Mouse (Mus musculus): ENCODE data around the gene Spryd3.

The Spryd3 gene

DNA sequence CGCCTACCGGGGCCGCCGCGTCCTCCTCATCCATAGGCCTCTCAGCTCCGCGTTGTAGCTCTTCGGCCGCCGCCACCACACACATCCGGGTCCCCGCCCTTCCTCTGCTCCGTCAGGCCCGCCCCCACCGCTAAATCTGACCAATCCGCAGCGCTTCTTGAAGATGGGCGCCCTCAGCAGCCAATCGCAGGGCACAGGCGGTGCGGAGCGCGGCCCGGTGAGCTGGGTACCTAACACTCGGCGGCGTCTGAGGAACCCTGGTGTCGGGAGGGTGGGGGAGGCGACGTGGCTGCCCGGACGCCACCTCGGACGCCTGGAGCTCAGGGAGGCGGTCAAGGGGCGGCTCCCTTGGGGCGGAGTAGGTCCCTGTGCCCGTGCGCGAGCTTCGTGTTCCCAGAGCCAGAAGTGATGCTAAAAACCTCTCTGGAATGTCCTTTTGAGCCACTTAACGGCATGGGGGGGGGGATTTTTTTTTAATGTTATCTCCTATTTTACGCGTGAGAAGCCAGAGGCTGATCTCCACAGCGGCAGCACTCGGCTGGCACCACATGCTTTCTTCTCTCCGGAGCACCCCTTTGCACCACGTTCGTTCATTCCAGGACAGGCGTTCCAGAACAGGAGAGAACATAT lies at the start of gene Spryd3:
Spryd3 (minus strand) TSS at position 106 of the 630 bp plus-strand sequence.
- peaks cover 3% of the 10 kb centered on the region for H3K36me3 ChIP-seq (ENCODE audit: control insufficient read depth, insufficient read depth, low read length, poor library complexity, severe bottlenecking)
- no peaks in the 10 kb centered on the region for H3K27me3 ChIP-seq (ENCODE audit: control insufficient read depth, insufficient read depth, low read length, poor library complexity, severe bottlenecking)
- peak; percentile 97 for DNase-seq (ENCODE audit: low read depth, low spot score)

DNA sequence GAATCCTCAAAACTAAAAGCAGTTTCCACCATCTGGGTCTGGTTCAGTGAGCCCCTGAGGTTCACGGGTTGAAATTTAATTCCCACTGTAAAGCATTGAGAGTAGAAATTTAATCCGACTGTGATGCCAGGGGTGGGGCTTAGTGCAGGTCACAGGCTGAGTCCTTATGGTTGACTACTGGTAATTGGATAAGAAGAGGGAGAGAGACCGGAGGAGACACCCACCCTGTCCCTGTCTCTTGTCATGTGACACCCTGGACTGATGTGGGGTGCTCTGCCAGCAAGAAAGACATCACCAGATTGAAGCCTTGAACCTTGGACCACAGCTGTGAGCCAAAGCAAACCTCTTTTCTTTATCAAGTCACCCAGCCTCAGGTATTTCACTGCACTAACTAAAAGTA lies 47.0 kb upstream of the Spryd3 start:
- DNase-seq (ENCODE audit: low read depth, low spot score): no peak
- H3K36me3 ChIP-seq (ENCODE audit: control insufficient read depth, insufficient read depth, low read length, poor library complexity, severe bottlenecking): peaks cover 2% of the 10 kb centered on the region; the same call in 1 of the 2 replicates
- H3K27me3 ChIP-seq (ENCODE audit: control insufficient read depth, insufficient read depth, low read length, poor library complexity, severe bottlenecking): no peaks in the 10 kb centered on the region

DNA sequence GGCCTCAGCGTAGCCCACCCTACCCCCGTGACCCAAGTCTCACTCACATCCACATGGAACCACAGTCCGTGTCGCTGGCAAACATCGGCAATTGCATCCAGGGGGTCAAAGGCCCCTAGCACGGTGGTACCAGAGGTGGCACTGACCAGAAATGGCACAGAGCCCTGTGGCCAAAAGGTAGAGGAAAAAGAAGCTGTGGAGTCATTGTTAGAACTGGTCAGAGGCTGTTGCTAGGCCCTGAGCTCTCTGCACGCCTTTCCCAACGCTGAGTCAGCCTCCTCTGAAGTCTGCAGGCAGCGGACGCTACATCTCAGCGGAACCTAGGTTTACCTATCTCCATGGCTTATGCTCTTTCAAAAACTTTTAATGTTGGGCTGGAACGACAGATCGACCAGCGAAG lies 43.9 kb upstream of the Spryd3 start:
- H3K27me3 ChIP-seq (ENCODE audit: control insufficient read depth, insufficient read depth, low read length, poor library complexity, severe bottlenecking): no peaks in the 10 kb centered on the region
- H3K36me3 ChIP-seq (ENCODE audit: control insufficient read depth, insufficient read depth, low read length, poor library complexity, severe bottlenecking): no peaks in the 10 kb centered on the region
- no peak for DNase-seq (ENCODE audit: low read depth, low spot score)

DNA sequence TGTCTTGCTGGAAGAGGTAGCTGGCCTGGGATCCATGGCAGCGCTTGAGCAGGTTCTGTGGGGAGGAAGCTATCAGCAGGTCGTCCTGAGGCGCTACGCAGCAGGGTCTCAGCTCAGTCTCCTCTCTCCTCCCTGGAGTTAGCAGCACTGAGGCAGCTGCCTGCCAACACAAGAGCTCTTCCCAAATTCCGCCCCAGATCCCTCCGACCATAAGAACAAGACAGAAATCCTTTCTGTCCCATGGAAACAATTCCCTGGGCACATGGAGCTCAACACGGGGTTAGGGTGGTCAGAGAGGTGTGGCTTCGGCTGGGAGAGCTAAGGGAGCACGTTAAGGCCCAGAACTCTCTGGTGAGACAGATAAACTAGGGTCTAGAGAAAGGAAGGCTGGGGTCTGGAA lies 43.1 kb upstream of the Spryd3 start:
- H3K36me3 ChIP-seq (ENCODE audit: control insufficient read depth, insufficient read depth, low read length, poor library complexity, severe bottlenecking): no peaks in the 10 kb centered on the region
- no peaks in the 10 kb centered on the region for H3K27me3 ChIP-seq (ENCODE audit: control insufficient read depth, insufficient read depth, low read length, poor library complexity, severe bottlenecking)
- DNase-seq (ENCODE audit: low read depth, low spot score): no peak

DNA sequence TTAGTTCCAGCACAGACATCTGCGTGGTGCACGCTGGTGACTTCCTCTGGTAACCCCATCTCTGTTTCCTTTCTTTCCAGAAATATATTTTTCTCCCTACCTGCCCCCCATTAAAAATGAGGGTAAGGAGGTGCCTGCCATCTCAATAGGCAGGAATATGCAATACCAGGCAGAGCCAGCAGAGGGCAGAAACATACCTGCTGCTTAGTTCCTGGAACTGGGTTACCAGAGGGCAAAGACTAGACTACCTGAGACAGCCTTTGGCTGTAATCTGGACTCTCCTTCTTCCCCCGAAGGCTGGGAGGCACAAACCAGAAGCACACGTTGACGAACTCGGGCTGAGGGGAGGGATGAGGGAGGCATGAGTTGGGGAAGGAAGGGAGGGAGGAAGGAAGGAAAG lies 42.2 kb upstream of the Spryd3 start:
- no peaks in the 10 kb centered on the region for H3K27me3 ChIP-seq (ENCODE audit: control insufficient read depth, insufficient read depth, low read length, poor library complexity, severe bottlenecking)
- DNase-seq (ENCODE audit: low read depth, low spot score): peak; percentile 90
- no peaks in the 10 kb centered on the region for H3K36me3 ChIP-seq (ENCODE audit: control insufficient read depth, insufficient read depth, low read length, poor library complexity, severe bottlenecking)

DNA sequence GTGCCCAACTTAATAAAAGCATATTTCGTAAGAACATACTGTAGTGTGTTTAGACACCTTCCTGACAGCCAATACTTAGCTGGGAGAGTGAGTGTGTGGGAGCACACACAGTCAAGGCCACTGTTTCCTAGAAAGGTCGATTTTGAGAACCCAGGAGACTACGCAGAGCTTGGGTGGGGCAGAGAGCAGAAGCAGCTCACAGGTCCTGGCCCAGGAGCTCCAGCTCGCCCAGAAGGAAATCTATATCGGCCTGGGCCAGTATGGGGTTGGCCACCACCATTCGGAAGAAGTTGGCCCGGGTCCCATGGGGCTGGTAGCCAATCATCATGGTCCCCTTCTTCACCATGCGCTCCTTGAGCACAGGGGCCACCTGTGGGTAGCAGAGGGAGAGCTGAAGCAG lies 41.4 kb upstream of the Spryd3 start:
- Histone ChIP-seq H3K36me3 (ENCODE audit: control insufficient read depth, insufficient read depth, low read length, poor library complexity, severe bottlenecking) (no peaks in the 10 kb centered on the region), H3K27me3 (ENCODE audit: control insufficient read depth, insufficient read depth, low read length, poor library complexity, severe bottlenecking) (no peaks in the 10 kb centered on the region)
- DNase-seq (ENCODE audit: low read depth, low spot score): no peak

DNA sequence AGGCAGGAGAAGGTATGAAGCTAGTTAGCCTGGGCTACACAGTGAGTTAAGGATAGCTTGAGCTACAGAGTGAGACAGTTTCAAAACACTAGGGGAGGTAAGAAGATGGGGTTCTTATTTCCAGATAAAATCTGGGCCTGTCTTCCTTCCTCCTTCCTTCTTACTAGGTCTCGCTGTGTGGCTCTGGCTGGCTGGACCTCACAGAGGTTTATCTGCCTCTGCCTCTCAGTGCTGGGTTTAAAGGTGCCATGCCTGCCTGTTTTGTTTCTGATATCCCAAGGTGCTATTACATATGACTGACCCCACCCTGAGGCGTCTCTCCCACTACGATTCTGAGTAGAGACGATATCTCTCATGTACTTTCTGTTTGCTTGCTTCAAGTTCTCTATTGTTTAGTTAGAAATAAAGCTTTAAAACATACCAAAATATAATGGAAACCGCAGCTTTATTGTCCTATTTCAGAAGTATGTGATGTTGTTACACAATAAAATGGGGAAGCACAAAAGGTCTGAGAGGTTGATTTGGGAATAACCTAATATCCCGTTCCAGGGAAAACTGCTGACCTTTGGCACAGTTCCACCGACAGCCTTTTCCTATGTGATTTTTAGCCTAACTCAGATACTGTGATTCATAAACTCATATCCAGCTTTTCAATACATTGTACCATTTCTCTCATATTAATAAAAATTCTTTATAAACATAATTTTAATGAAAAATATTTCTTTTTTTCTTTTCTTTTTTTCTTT lies 40.7 kb upstream of the Spryd3 start:
- H3K36me3 ChIP-seq (ENCODE audit: control insufficient read depth, insufficient read depth, low read length, poor library complexity, severe bottlenecking): no peaks in the 10 kb centered on the region
- no peaks in the 10 kb centered on the region for H3K27me3 ChIP-seq (ENCODE audit: control insufficient read depth, insufficient read depth, low read length, poor library complexity, severe bottlenecking)
- DNase-seq (ENCODE audit: low read depth, low spot score): no peak

DNA sequence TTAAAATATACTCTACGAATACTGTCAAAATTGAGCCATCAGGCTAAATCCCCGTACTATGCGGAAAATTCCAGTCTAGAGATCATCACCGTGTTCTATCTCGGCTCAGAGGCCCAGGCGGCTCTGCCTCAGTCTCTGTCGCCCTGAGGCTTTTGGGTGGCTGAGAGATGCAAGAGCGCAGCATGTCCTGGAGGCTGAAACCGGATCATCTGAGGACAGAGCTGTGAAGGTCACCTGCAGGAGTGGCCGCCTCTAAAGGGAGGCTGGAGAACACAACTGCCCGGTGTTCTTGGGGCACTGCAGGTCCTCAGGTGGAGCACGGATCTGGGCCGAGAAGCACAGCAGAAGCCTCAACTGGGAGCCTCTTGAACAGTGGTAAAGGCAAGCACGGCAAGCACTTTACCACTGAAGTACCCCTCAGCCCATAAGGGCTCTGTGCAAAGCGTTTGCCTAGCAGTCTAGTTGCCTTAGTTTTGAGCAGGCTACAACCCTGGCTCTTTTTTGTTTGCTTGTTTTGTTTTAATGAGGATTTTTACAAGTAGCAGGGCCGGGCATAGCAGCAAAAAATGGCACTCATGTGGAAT lies 39.8 kb upstream of the Spryd3 start:
- DNase-seq (ENCODE audit: low read depth, low spot score): no peak
- Histone ChIP-seq H3K36me3 (ENCODE audit: control insufficient read depth, insufficient read depth, low read length, poor library complexity, severe bottlenecking) (no peaks in the 10 kb centered on the region), H3K27me3 (ENCODE audit: control insufficient read depth, insufficient read depth, low read length, poor library complexity, severe bottlenecking) (no peaks in the 10 kb centered on the region)

DNA sequence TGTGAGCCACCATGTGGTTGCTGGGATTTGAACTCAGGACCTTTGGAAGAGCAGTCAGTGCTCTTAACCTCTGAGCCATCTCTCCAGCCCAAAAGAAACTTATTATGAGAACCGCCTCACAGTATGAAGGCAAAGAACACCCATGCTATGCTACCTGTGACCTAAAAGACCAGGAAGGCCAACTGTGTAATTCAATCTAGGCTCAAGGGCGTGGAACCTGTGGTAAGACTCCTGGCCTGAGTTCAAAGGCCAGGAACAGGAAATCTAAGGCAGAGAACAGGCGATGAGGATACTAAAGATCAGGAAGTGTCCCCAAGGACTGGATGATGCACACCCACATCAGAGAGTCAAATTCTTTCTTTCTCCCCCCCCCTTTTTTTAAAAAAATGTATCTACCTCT lies 37.5 kb upstream of the Spryd3 start:
- DNase-seq (ENCODE audit: low read depth, low spot score): no peak
- no peaks in the 10 kb centered on the region for H3K36me3 ChIP-seq (ENCODE audit: control insufficient read depth, insufficient read depth, low read length, poor library complexity, severe bottlenecking)
- H3K27me3 ChIP-seq (ENCODE audit: control insufficient read depth, insufficient read depth, low read length, poor library complexity, severe bottlenecking): no peaks in the 10 kb centered on the region

DNA sequence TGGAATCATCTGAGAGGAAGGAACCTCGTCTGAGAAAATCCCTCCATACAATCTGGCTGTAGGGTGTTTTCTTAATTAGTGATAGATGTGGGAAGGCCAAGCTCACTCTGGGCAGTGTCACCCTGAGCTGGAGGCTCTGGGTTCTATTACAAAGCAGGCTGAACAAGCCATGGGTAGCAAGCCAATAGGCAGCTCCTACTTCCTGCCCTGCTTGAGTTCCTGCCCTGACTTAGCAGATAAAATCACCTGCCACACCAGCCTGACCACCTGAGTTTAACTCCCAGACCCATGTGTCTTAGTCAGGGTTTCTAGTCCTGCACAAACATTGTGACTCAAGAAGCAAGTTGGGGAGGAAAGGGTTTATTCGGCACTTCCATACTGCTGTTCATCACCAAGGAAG lies 33.0 kb upstream of the Spryd3 start:
- H3K36me3 ChIP-seq (ENCODE audit: control insufficient read depth, insufficient read depth, low read length, poor library complexity, severe bottlenecking): no peaks in the 10 kb centered on the region
- no peaks in the 10 kb centered on the region for H3K27me3 ChIP-seq (ENCODE audit: control insufficient read depth, insufficient read depth, low read length, poor library complexity, severe bottlenecking)
- DNase-seq (ENCODE audit: low read depth, low spot score): no peak

DNA sequence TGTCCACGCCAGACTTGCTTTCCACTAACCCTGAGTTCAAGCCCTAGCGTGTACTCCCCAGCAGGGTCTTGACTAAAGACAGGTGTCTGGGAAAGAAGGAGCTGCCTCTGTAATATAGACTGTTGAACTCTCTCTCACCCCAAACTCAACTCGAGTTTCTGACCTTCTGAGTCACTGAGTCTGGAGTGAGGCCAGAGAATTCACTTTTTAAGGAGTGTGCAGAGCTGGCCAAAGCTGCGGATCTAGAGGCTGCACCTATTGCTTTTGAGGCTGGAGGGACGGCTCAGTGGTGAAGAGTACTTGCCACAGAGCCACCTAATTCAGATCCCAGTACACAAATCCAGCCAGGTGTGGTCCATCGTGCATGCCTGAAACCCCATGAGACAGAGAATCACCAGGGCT lies 31.6 kb upstream of the Spryd3 start:
- no peaks in the 10 kb centered on the region for H3K27me3 ChIP-seq (ENCODE audit: control insufficient read depth, insufficient read depth, low read length, poor library complexity, severe bottlenecking)
- no peak for DNase-seq (ENCODE audit: low read depth, low spot score)
- no peaks in the 10 kb centered on the region for H3K36me3 ChIP-seq (ENCODE audit: control insufficient read depth, insufficient read depth, low read length, poor library complexity, severe bottlenecking)

DNA sequence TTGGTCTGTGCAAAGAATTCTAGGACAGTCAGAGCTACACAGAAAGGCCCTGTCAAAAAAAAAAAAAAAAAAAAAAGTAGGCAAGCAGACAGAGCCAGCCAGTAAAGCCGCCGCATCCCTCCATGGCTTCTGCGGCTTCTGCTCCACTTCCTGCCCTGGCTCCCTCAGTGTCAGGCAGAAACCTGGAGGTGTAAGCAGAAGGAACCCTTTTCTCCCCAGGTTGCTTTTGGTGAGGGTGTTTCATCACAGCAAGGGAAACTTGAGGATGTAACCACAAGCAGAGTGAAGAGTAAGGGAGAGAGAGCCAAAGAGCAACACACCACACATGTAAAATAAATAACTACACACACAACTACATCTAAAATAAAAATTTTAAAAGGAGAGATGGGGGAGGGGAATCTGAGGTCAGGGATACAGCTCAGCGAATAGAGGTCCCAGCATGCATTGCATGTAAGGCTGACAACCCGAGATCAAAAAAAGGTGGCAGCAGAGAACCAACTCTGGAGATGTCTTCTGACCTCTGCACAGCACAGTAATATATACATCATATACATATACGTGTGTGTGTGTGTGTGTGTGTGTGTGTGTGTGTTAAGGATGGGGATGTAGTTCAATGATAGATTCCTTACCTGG lies 29.6 kb upstream of the Spryd3 start:
- DNase-seq (ENCODE audit: low read depth, low spot score): no peak
- no peaks in the 10 kb centered on the region for H3K27me3 ChIP-seq (ENCODE audit: control insufficient read depth, insufficient read depth, low read length, poor library complexity, severe bottlenecking)

DNA sequence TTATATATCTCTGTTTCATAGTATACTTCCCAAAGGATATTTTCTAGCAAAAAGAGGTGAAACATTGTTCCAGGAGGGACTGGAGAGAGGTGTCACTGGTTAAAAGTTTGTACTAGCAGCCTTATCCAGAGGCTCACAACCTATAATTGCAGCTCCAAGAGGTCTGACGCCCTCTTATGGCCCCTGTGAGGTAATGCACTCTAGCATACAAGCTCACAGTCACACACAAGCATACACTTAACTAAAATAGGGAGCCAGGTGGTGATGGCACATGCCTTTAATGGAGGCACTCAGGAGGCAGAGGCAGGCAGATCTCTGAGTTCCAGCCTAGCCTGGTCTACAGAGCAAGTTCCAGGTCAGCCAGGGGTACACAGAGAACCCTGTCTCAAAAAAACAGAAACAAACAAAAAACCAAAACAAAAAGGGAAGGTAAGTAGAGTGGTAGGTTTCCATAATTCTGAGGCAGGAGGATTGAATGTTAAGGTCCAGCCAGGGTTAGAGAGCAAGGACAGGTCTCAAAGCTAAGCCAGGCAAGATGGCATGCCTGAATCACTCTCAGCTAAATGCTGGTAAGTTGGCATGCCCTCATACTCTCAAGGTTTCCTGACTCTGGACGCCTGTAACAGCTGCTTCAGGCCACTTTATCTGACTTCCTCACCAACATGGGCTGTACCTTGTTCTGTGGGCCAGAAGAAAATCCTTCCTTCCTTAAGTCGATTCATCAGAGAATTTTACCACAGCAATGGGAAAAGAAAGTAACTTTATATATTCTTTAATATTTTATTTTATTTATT lies 28.1 kb upstream of the Spryd3 start:
- Histone ChIP-seq H3K27me3 (ENCODE audit: control insufficient read depth, insufficient read depth, low read length, poor library complexity, severe bottlenecking) (no peaks in the 10 kb centered on the region), H3K36me3 (ENCODE audit: control insufficient read depth, insufficient read depth, low read length, poor library complexity, severe bottlenecking) (no peaks in the 10 kb centered on the region)
- DNase-seq (ENCODE audit: low read depth, low spot score): no peak

More for the DNA sequence above, 29.6 kb upstream of the Spryd3 start:
- H3K36me3 ChIP-seq (ENCODE audit: control insufficient read depth, insufficient read depth, low read length, poor library complexity, severe bottlenecking): no peaks in the 10 kb centered on the region

DNA sequence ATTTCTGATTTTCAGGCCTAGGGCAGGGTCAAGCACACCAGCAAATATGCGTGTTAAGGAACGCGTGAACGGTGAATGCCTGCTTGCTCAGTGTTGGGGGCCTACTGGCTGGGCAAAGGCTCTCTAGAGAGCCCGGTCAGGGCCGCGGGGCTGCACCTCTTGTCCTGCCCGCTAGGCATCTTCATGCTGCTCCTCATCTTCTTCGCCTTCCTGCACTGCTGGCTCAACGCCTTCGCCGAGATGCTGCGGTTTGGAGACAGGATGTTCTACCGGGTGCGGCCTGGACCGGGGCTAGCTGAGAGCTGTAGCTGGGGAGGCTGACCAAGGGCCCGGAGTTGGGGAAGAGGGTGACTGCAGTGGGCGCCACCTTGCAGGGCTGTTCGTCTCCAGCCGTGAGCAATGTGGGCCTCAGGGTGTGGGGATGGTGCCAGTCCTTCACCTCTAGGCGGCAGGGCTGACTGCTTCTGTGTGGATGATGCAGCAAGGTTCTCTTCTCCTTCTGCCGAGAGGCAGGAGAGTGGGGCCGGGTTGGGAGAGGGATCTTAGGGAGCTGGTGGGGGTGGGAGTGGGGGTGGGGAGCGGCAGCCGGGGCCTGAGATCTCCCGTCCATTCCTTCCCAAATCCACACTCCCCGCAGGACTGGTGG lies 24.5 kb upstream of the Spryd3 start:
- H3K36me3 ChIP-seq (ENCODE audit: control insufficient read depth, insufficient read depth, low read length, poor library complexity, severe bottlenecking): no peaks in the 10 kb centered on the region
- no peaks in the 10 kb centered on the region for H3K27me3 ChIP-seq (ENCODE audit: control insufficient read depth, insufficient read depth, low read length, poor library complexity, severe bottlenecking)
- no peak for DNase-seq (ENCODE audit: low read depth, low spot score)
